Mouse (Mus musculus): ENCODE measurements around the gene Retreg1.

GRCm38 (mm10) chr15:25915013-25915412, 72.0 kb downstream of the Retreg1 start:
- TF ChIP-seq CTCF (conservative IDR thresholded peaks at IDR 0.05 in 1 of 2, IDR thresholded peaks at IDR 0.05 in 1 of 2; ENCODE audit: low read depth in 2 of 2, low read length in 2 of 2) (no peak), MAX (IDR thresholded peaks at IDR 0.05; ENCODE audit: low read length) (no peak), USF2 (conservative IDR thresholded peaks at IDR 0.05; ENCODE audit: low read depth, low read length) (no peak), MYC (IDR thresholded peaks at IDR 0.05; ENCODE audit: low read depth, low read length) (no peak), HCFC1 (IDR thresholded peaks at IDR 0.05; ENCODE audit: low read depth, low read length) (no peak), TCF12 (IDR thresholded peaks at IDR 0.05; ENCODE audit: low read depth, low read length) (no peak), JUND (conservative IDR thresholded peaks at IDR 0.05; ENCODE audit: low read depth, low read length) (no peak), POLR2A (IDR thresholded peaks at IDR 0.05; ENCODE audit: low read depth, low read length) (no peak)
